Mouse (Mus musculus): ENCODE results near the gene Fgfr2. TPM values are rescaled to one million over a fixed set of nuclear protein-coding genes. Genes with fewer than 3 reads are reported as not detected.

Fgfr2 gene
- polyA plus RNA-seq, 1 experiment from 2014 or later: 11.4 TPM

GRCm38 (mm10) chr7:132702024-132702423 lies 421.1 kb downstream of the Fgfr2 start:
- 62% methylated on average over 3 of the region's 3 CpGs for WGBS (ENCODE audit: insufficient replicate concordance)
- Histone ChIP-seq H3K9ac (ENCODE audit: low read depth, low read length) (no peak overlapping the region), H3K4me2 (ENCODE audit: low read depth, low read length) (no peak overlapping the region), H3K4me1 (ENCODE audit: control insufficient read depth, low read depth, low read length) (no peaks in the 10 kb centered on the region; the same call in none of the 2 replicates), H3K27ac (ENCODE audit: low read length) (no peak overlapping the region), H3K27me3 (ENCODE audit: control insufficient read depth, insufficient read depth, low read depth, low read length) (no peaks in the 10 kb centered on the region), H3K36me3 (ENCODE audit: control insufficient read depth, insufficient read depth) (no peaks in the 10 kb centered on the region), H3K4me3 (ENCODE audit: low read depth, low read length) (no peak overlapping the region), H3K9me3 (replicated peaks; ENCODE audit: control insufficient read depth, low read length) (no peaks in the 10 kb centered on the region)
- ATAC-seq (ENCODE audit: low read depth): no peak

- Histone ChIP-seq H3K4me1 (ENCODE audit: control insufficient read depth, low read depth, low read length) (no peaks in the 10 kb centered on the region; the same call in none of the 2 replicates), H3K9me3 (replicated peaks; ENCODE audit: control insufficient read depth, low read length) (no peaks in the 10 kb centered on the region), H3K9ac (ENCODE audit: low read depth, low read length) (no peak overlapping the region), H3K4me3 (ENCODE audit: low read depth, low read length) (no peak overlapping the region), H3K27ac (ENCODE audit: low read length) (no peak overlapping the region), H3K4me2 (ENCODE audit: low read depth, low read length) (no peak overlapping the region), H3K36me3 (ENCODE audit: control insufficient read depth, insufficient read depth) (no peaks in the 10 kb centered on the region), H3K27me3 (ENCODE audit: control insufficient read depth, insufficient read depth, low read depth, low read length) (no peaks in the 10 kb centered on the region)
- no peak for ATAC-seq (ENCODE audit: low read depth)
- 66% methylated on average over 3 of the region's 3 CpGs for WGBS (ENCODE audit: insufficient replicate concordance)
Measured at GRCm38 (mm10) chr7:132701412-132701811, 421.7 kb downstream of the Fgfr2 start.

GRCm38 (mm10) chr7:132700107-132700506 lies 423.0 kb downstream of the Fgfr2 start:
- Histone ChIP-seq H3K27ac (ENCODE audit: low read length) (peak overlapping the region; percentile 41; the same call in 1 of the 2 replicates), H3K27me3 (ENCODE audit: control insufficient read depth, insufficient read depth, low read depth, low read length) (no peaks in the 10 kb centered on the region), H3K9me3 (replicated peaks; ENCODE audit: control insufficient read depth, low read length) (no peaks in the 10 kb centered on the region), H3K4me3 (ENCODE audit: low read depth, low read length) (no peak overlapping the region), H3K36me3 (ENCODE audit: control insufficient read depth, insufficient read depth) (no peaks in the 10 kb centered on the region), H3K4me2 (ENCODE audit: low read depth, low read length) (no peak overlapping the region), H3K4me1 (ENCODE audit: control insufficient read depth, low read depth, low read length) (no peaks in the 10 kb centered on the region; the same call in none of the 2 replicates), H3K9ac (ENCODE audit: low read depth, low read length) (no peak overlapping the region)
- 0 out of 2 replicates have a peak, but pooled peaks have one; percentile 9 for ATAC-seq (ENCODE audit: low read depth)
- 49% methylated on average over 4 of the region's 4 CpGs for WGBS (ENCODE audit: insufficient replicate concordance)

GRCm38 (mm10) chr7:132699639-132700038 lies 423.5 kb downstream of the Fgfr2 start:
- ATAC-seq (ENCODE audit: low read depth): no peak
- Histone ChIP-seq H3K36me3 (ENCODE audit: control insufficient read depth, insufficient read depth) (no peaks in the 10 kb centered on the region), H3K27ac (ENCODE audit: low read length) (peak overlapping the region; percentile 41; the same call in 1 of the 2 replicates), H3K9me3 (replicated peaks; ENCODE audit: control insufficient read depth, low read length) (no peaks in the 10 kb centered on the region), H3K4me3 (ENCODE audit: low read depth, low read length) (no peak overlapping the region), H3K27me3 (ENCODE audit: control insufficient read depth, insufficient read depth, low read depth, low read length) (no peaks in the 10 kb centered on the region), H3K4me1 (ENCODE audit: control insufficient read depth, low read depth, low read length) (no peaks in the 10 kb centered on the region; the same call in none of the 2 replicates), H3K9ac (ENCODE audit: low read depth, low read length) (no peak overlapping the region), H3K4me2 (ENCODE audit: low read depth, low read length) (no peak overlapping the region)

GRCm38 (mm10) chr7:132699165-132699564 lies 424.0 kb downstream of the Fgfr2 start:
- 50% methylated on average over 4 of the region's 4 CpGs for WGBS (ENCODE audit: insufficient replicate concordance)
- Histone ChIP-seq H3K4me3 (ENCODE audit: low read depth, low read length) (no peak overlapping the region), H3K9me3 (replicated peaks; ENCODE audit: control insufficient read depth, low read length) (no peaks in the 10 kb centered on the region), H3K36me3 (ENCODE audit: control insufficient read depth, insufficient read depth) (no peaks in the 10 kb centered on the region), H3K4me2 (ENCODE audit: low read depth, low read length) (no peak overlapping the region), H3K4me1 (ENCODE audit: control insufficient read depth, low read depth, low read length) (no peaks in the 10 kb centered on the region; the same call in none of the 2 replicates), H3K27ac (ENCODE audit: low read length) (no peak overlapping the region), H3K27me3 (ENCODE audit: control insufficient read depth, insufficient read depth, low read depth, low read length) (no peaks in the 10 kb centered on the region), H3K9ac (ENCODE audit: low read depth, low read length) (no peak overlapping the region)
- ATAC-seq (ENCODE audit: low read depth): no peak

- H3K27ac ChIP-seq (ENCODE audit: low read length): no peak overlapping the region; the same call in 1 of the 2 replicates
Measured at GRCm38 (mm10) chr7:132698737-132699136, 424.4 kb downstream of the Fgfr2 start.

GRCm38 (mm10) chr7:132697258-132697796 lies 425.8 kb downstream of the Fgfr2 start:
- H3K27ac ChIP-seq (ENCODE audit: low read length): no peak overlapping the region
- no peaks in the 10 kb centered on the region for H3K36me3 ChIP-seq (ENCODE audit: control insufficient read depth, insufficient read depth)
- 78% methylated on average over 8 of the region's 8 CpGs for WGBS (ENCODE audit: insufficient replicate concordance)
- H3K4me1 ChIP-seq (ENCODE audit: control insufficient read depth, low read depth, low read length): no peaks in the 10 kb centered on the region; the same call in none of the 2 replicates
- H3K9me3 ChIP-seq (replicated peaks; ENCODE audit: control insufficient read depth, low read length): no peaks in the 10 kb centered on the region
- H3K27me3 ChIP-seq (ENCODE audit: control insufficient read depth, insufficient read depth, low read depth, low read length): no peaks in the 10 kb centered on the region
- H3K4me2 ChIP-seq (ENCODE audit: low read depth, low read length): no peak overlapping the region
- ATAC-seq (ENCODE audit: low read depth): peak; percentile 20
- no peak overlapping the region for H3K4me3 ChIP-seq (ENCODE audit: low read depth, low read length)
- no peak overlapping the region for H3K9ac ChIP-seq (ENCODE audit: low read depth, low read length)

More at GRCm38 (mm10) chr7:132698737-132699136, 424.4 kb downstream of the Fgfr2 start:
- Histone ChIP-seq H3K9me3 (replicated peaks; ENCODE audit: control insufficient read depth, low read length) (no peaks in the 10 kb centered on the region), H3K4me2 (ENCODE audit: low read depth, low read length) (no peak overlapping the region), H3K36me3 (ENCODE audit: control insufficient read depth, insufficient read depth) (no peaks in the 10 kb centered on the region), H3K27me3 (ENCODE audit: control insufficient read depth, insufficient read depth, low read depth, low read length) (no peaks in the 10 kb centered on the region), H3K9ac (ENCODE audit: low read depth, low read length) (no peak overlapping the region), H3K4me1 (ENCODE audit: control insufficient read depth, low read depth, low read length) (no peaks in the 10 kb centered on the region; the same call in none of the 2 replicates), H3K4me3 (ENCODE audit: low read depth, low read length) (no peak overlapping the region)
- WGBS (ENCODE audit: insufficient replicate concordance): 36% methylated on average over 4 of the region's 4 CpGs
- no peak for ATAC-seq (ENCODE audit: low read depth)

- no peak overlapping the region for H3K4me2 ChIP-seq (ENCODE audit: low read depth, low read length)
- no peak for ATAC-seq (ENCODE audit: low read depth)
- 80% methylated on average over 2 of the region's 2 CpGs for WGBS (ENCODE audit: insufficient replicate concordance)
Measured at GRCm38 (mm10) chr7:132693561-132693960, 429.6 kb downstream of the Fgfr2 start.

GRCm38 (mm10) chr7:132692719-132693118 lies 430.4 kb downstream of the Fgfr2 start:
- no peaks in the 10 kb centered on the region for H3K36me3 ChIP-seq (ENCODE audit: control insufficient read depth, insufficient read depth)
- no peaks in the 10 kb centered on the region for H3K4me1 ChIP-seq (ENCODE audit: control insufficient read depth, low read depth, low read length)
- H3K27ac ChIP-seq (ENCODE audit: low read length): no peak overlapping the region
- no peak overlapping the region for H3K4me2 ChIP-seq (ENCODE audit: low read depth, low read length)
- no peak for ATAC-seq (ENCODE audit: low read depth)
- no peak overlapping the region for H3K9ac ChIP-seq (ENCODE audit: low read depth, low read length)
- WGBS (ENCODE audit: insufficient replicate concordance): 77% methylated on average over 9 of the region's 9 CpGs
- H3K27me3 ChIP-seq (ENCODE audit: control insufficient read depth, insufficient read depth, low read depth, low read length): no peaks in the 10 kb centered on the region
- H3K9me3 ChIP-seq (replicated peaks; ENCODE audit: control insufficient read depth, low read length): no peaks in the 10 kb centered on the region
- H3K4me3 ChIP-seq (ENCODE audit: low read depth, low read length): no peak overlapping the region

More at GRCm38 (mm10) chr7:132693561-132693960, 429.6 kb downstream of the Fgfr2 start:
- Histone ChIP-seq H3K27me3 (ENCODE audit: control insufficient read depth, insufficient read depth, low read depth, low read length) (no peaks in the 10 kb centered on the region), H3K9me3 (replicated peaks; ENCODE audit: control insufficient read depth, low read length) (no peaks in the 10 kb centered on the region), H3K4me3 (ENCODE audit: low read depth, low read length) (no peak overlapping the region), H3K27ac (ENCODE audit: low read length) (no peak overlapping the region), H3K36me3 (ENCODE audit: control insufficient read depth, insufficient read depth) (no peaks in the 10 kb centered on the region), H3K9ac (ENCODE audit: low read depth, low read length) (no peak overlapping the region), H3K4me1 (ENCODE audit: control insufficient read depth, low read depth, low read length) (no peaks in the 10 kb centered on the region)
